Mouse (Mus musculus) left cerebral cortex, adult 2 months (tissue): Measurements from ENCODE around the gene Agrp. TPM values are rescaled to one million over a fixed set of nuclear protein-coding genes. Genes with fewer than 3 reads are reported as not detected.

Experiments
- DNase-seq, 2 experiments: peaks; one replicate each; pipeline ENCODE4 v3.0.0; 2021 to 2022; ENCODE audit warnings: low spot score in 2 of 2, mixed read lengths in 1 of 2; ENCODE audit errors: extremely low spot score in 1 of 2
- H3K27ac ChIP-seq: fragments of 200-600 bp; 2 replicates; pipeline ENCODE4 v1.8.1; 2022
- H3K4me3 ChIP-seq: fragments of 200-600 bp; 2 replicates; pipeline ENCODE4 v1.8.1; 2022
- CTCF ChIP-seq: fragments of 200-600 bp; IDR thresholded peaks from 2 replicates; pipeline ENCODE4 v1.8.1; 2022; ENCODE audit warnings: antibody characterized with exemption, mild to moderate bottlenecking, moderate library complexity
- intact Hi-C: fragments of 180-260 bp; cut with DNase I; formaldehyde crosslinking; loops from one replicate; pipeline ENCODE4 v1.15.1; 2025
- microRNA-seq, 2 experiments: library from miRNA; unstranded; fragments of <30 nt; microRNA quantifications; one replicate each; pipeline ENCODE4 v1.2.0; 2021
- total RNA-seq, 2 experiments: library from RNA; stranded (reverse); gene quantifications; 2 replicates each; pipeline ENCODE4 v1.2.3; 2021

Agrp gene
- total RNA-seq, 2 experiments from 2014 or later = not detected

- no peak overlapping the region for H3K4me3 ChIP-seq
- no peak for DNase-seq
- no peak overlapping the region for H3K27ac ChIP-seq
- intact Hi-C loops = no loop called here
- TF ChIP-seq CTCF = no peak; the same call in 1 of the 2 replicates
Observed at GRCm38 (mm10) chr8:105521995-105522769, 115.0 kb downstream of the Agrp start.

GRCm38 (mm10) chr8:105521061-105521460 lies 116.1 kb downstream of the Agrp start:
- DNase-seq = no peak
- H3K4me3 ChIP-seq = no peak overlapping the region
- intact Hi-C loops = no loop called here
- TF ChIP-seq CTCF = no peak
- no peak overlapping the region for H3K27ac ChIP-seq

DNA sequence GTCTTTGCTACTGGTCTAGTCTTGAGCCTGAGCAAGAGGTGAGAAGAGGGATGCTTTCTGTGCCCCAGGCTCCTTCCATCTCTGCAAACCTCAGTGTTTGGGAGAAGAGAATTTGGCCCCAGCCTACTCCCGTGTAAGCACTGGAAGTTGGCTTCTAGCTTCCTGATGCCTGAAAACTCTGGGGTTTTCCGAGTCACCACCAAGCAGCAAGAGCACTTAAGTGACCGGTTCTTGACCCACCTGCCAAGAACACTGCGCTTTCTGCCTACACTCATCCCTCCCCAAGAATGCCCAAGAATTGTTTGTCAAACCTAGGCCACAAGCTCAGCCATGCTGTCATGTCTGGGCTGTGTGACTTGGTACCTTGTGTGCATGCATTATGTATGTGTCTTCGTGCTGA lies 116.7 kb downstream of the Agrp start:
- no peak for DNase-seq
- TF ChIP-seq CTCF = no peak
- intact Hi-C loops = no loop called here
- Histone ChIP-seq H3K4me3 (no peak overlapping the region), H3K27ac (no peak overlapping the region)

DNA sequence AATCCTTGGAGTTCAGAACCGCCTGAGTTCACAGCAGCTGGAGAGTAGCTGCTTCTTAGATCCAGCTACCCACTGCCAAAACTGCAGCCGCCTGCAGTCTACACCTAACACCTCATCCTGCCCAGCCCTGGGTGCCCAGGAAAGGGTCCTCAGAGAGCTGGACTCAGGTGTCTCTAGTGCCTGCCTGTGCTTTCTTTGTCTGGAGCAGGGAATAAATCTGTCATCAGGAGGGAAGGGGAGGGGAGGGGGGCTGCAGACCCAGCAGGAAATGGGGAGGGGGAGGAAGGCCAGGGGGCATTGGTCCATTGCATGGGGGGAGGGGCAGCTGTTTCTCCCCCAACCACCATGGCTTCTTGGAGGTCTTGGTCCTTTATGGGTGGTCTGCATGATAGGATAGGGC lies 117.6 kb downstream of the Agrp start:
- no peak for DNase-seq
- no peak overlapping the region for H3K4me3 ChIP-seq
- intact Hi-C loops = no loop called here
- TF ChIP-seq CTCF = no peak
- no peak overlapping the region for H3K27ac ChIP-seq

DNA sequence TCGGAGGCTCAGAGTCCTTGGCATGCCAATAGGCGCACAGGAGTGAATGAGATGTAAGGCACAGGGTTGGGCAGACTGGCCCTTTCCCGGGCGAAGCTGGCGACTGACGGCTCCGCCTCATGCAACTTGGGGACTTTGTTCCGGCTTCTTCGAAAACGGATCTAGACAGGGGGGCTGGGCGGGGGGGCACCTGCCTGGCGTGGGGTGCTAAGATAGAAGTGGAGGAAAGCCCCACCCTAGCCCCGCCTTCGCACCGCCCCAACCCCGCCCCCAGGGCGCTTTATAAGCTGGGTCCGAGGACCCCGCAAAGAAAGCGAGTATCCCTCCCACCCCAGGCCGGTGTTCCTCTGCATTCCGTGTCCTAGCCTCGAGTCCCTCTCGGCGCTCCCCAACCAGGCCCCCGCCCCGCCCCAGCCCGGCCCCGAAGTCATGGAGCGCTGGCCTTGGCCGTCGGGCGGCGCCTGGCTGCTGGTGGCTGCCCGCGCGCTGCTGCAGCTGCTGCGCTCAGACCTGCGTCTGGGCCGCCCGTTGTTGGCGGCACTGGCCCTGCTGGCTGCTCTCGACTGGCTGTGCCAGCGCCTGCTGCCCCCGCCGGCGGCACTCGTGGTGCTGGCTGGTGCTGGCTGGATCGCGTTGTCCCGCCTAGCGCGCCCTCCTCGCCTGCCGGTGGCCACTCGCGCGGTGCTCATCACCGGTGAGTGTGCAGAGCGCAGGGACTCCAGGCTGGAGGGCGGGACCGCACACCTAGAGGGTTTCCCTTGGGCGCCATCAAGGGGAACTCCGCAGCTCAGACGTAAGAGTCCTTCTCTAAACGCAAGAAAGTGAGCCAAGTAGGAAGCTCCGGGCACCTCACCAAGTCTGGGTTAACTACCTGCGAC lies 118.5 kb downstream of the Agrp start, which contains the start of gene Hsd11b2:
Hsd11b2 (plus strand) TSS at position 320 of the 878 bp plus-strand sequence.
- intact Hi-C loops = no loop called here
- Histone ChIP-seq H3K27ac (no peak within 1 kb of the TSS), H3K4me3 (peak within 1 kb of the TSS; percentile 40)
- DNase-seq = peak; percentile 48 to 56
- TF ChIP-seq CTCF = no peak; the same call in 1 of the 2 replicates

DNA sequence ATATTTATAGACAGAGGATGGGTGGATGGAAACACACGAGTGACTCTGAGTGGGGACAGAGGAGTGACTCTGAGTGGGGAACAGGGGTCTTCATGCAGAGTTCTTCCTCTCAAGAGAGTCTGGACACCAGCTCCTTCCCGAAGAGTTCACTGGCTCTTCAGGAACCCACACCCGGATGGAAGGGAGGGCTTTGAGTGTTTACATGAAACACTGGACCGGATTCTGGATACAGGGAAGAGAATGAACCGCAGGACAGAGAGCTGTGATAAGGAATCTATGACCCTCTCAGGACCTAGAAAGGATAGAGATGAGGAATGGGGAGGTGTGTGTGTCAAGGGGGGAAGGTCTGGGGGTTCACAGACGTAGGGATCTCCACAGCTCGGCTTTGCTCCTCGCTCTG lies 119.8 kb downstream of the Agrp start:
- Histone ChIP-seq H3K27ac (no peak overlapping the region), H3K4me3 (no peak overlapping the region)
- intact Hi-C loops = no loop called here
- no peak for TF ChIP-seq CTCF
- DNase-seq = no peak

Small RNAs within 50 kb of the gene (microRNA-seq; reads per million reads assigned to microRNA genes)
- 0.49 to 0.72 reads per million in 2 experiments for gene Mir1966

Other genes with a start within 250 kb of the Agrp start
- not detected for gene Kctd19, start 223.9 kb downstream of the Agrp start, total RNA-seq
- gene Lrrc36, start 223.8 kb downstream of the Agrp start, total RNA-seq = under 1 TPM in 1 of 2 experiments, not detected in 1; 0.27 TPM
- 10 to 100 TPM; 36.1 to 42.5 TPM for gene Tppp3, start 165.9 kb downstream of the Agrp start, total RNA-seq
- 10 to 100 TPM; 43.0 to 48.7 TPM for gene Zdhhc1, start 140.5 kb downstream of the Agrp start, total RNA-seq
- not detected for gene Hsd11b2, start 118.6 kb downstream of the Agrp start, total RNA-seq
- 100 to 1,000 TPM; 288 to 319 TPM for gene Atp6v0d1, start 71.3 kb downstream of the Agrp start, total RNA-seq
- gene Ripor1, start 32.1 kb downstream of the Agrp start, total RNA-seq = 10 to 100 TPM; 81.0 to 91.4 TPM
- gene Ctcf, start 825 bp downstream of the Agrp start, total RNA-seq = 10 to 100 TPM; 67.4 to 70.2 TPM
- gene Carmil2, start 48.9 kb upstream of the Agrp start, total RNA-seq = 10 to 100 TPM; 60.4 to 65.0 TPM
- gene Acd, start 63.7 kb upstream of the Agrp start, total RNA-seq = 10 to 100 TPM; 51.7 to 56.6 TPM
- 10 to 100 TPM; 43.0 to 47.2 TPM for gene Pard6a, start 63.8 kb upstream of the Agrp start, total RNA-seq
- under 1 TPM in 1 of 2 experiments, not detected in 1; 0.29 TPM for gene 4933405L10Rik, start 70.3 kb upstream of the Agrp start, total RNA-seq
- 10 to 100 TPM in 1 of 2 experiments, 1 to 10 TPM in 1; 9.6 to 10.6 TPM for gene Enkd1, start 70.8 kb upstream of the Agrp start, total RNA-seq
- 10 to 100 TPM; 21.0 to 26.0 TPM for gene Gfod2, start 121.3 kb upstream of the Agrp start, total RNA-seq
- 10 to 100 TPM; 23.7 to 25.2 TPM for gene Ranbp10, start 190.0 kb upstream of the Agrp start, total RNA-seq
- under 1 TPM in 1 of 2 experiments, not detected in 1; 0.44 TPM for gene Tsnaxip1, start 190.3 kb upstream of the Agrp start, total RNA-seq
- gene Cenpt, start 215.9 kb upstream of the Agrp start, total RNA-seq = 10 to 100 TPM; 16.8 to 17.6 TPM
- gene Thap11, start 217.7 kb upstream of the Agrp start, total RNA-seq = 10 to 100 TPM; 38.1 to 41.0 TPM
- 10 to 100 TPM; 29.4 to 32.8 TPM for gene Nutf2, start 223.2 kb upstream of the Agrp start, total RNA-seq
- gene Edc4, start 243.5 kb upstream of the Agrp start, total RNA-seq = 10 to 100 TPM; 64.4 to 68.5 TPM